Mouse (Mus musculus) ES-Bruce4 (cell line): Measurements from ENCODE around the gene S100pbp.

ENCODE experiments used
- CTCF ChIP-seq: IDR thresholded peaks from one replicate; pipeline ENCODE4 v1.8.1; 2011; ENCODE audit warnings: low read depth, low read length
- EP300 ChIP-seq: IDR thresholded peaks from 2 replicates; pipeline ENCODE4 v1.6.1; 2011; ENCODE audit warnings: low read depth, low read length; ENCODE audit not compliant: insufficient read depth
- POLR2A ChIP-seq: IDR thresholded peaks from one replicate; pipeline ENCODE4 v1.8.1; 2011; ENCODE audit warnings: low read length; ENCODE audit not compliant: insufficient read depth

GRCm38 (mm10) chr4:129225315-129225714 is 35.8 kb upstream of the S100pbp start:
- TF ChIP-seq CTCF (no peak), POLR2A (no peak), EP300 (no peak)
